Mouse (Mus musculus): ENCODE data around the gene Tcaf3.

DNA sequence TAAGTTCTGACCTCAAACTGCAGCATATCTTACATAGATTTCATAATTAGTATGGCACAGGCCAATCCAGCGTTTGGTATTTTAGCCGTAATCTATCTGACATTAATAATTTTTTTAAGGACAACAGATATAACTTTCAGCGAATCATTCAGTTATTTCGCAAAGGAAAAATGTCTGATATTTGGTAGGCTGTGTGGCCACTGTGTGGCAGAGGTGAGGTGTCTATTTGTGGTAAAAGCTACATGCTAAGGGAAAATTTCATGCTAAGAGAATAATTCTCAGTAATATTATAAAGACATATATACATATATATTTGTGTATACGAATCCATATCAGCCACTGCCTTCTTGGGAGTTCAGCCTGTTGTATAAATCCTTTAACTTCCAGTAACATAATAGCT, 10.9 kb downstream of the Tcaf3 start:
- no peak for TF ChIP-seq POLR2A (IDR thresholded peaks at IDR 0.05; ENCODE audit: low read depth, low read length)
- no peak for TF ChIP-seq BHLHE40 (IDR thresholded peaks at IDR 0.05; ENCODE audit: low read depth, low read length)
- TF ChIP-seq RCOR1 (conservative IDR thresholded peaks at IDR 0.05; ENCODE audit: low read depth, low read length): no peak
- no peak for TF ChIP-seq RAD21 (IDR thresholded peaks at IDR 0.05; ENCODE audit: low read depth, low read length)
- TF ChIP-seq HCFC1 (IDR thresholded peaks at IDR 0.05; ENCODE audit: low read depth, low read length): no peak
- no peak for TF ChIP-seq GABPA (IDR thresholded peaks at IDR 0.05; ENCODE audit: insufficient replicate concordance, low read depth, low read length)
- no peak for TF ChIP-seq CHD1 (IDR thresholded peaks at IDR 0.05; ENCODE audit: low read depth, low read length)
- TF ChIP-seq CTCF (conservative IDR thresholded peaks at IDR 0.05 in 1 of 2, IDR thresholded peaks at IDR 0.05 in 1 of 2; ENCODE audit: low read depth in 2 of 2, low read length in 2 of 2): no peak
- no peak for TF ChIP-seq ZMIZ1 (IDR thresholded peaks at IDR 0.05; ENCODE audit: low read depth, low read length)
- no peak for TF ChIP-seq NRF1 (IDR thresholded peaks at IDR 0.05; ENCODE audit: low read depth, low read length)
- no peak for TF ChIP-seq TBP (conservative IDR thresholded peaks at IDR 0.05; ENCODE audit: low read depth, low read length)

All from CH12.LX (cell line).